ENCODE assay signal across 8 mouse cellular contexts in the genomic region with DNA sequence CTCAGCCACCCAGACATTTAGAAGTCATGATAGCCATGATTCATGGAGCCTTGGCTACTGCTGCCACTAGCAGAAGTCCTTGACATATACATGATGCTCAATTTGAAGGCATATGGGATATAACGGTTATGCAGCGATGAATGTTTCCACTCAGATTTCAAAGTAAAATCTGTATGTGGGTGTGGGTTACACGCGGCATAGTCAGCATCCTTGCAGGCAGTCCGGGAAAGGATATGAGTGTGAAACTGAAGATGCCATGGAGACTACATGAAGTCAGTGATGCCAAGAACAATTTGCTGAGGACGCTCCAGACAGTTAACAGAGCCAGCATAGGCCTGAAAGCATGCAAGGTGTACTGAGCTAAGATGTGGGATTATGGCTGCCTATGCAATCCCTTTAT.
"Had no signal": no experiment of that assay in that cellular context is flagged by ENCODE, and none has a peak within 500 bp of the region (broad histone marks: within the 10 kb centered on the region; RNA-seq: fewer than 3 reads in every experiment).

No protein-coding gene starts in this region.

- DNase-seq: kidney, adult 9 months; kidney, postnatal 36 days; layer of hippocampus, adult 9-11 months; layer of hippocampus, postnatal 36 days; left cerebral cortex, postnatal 4 days; lung, adult 18-20 months; lung, postnatal 36 days; thymus, postnatal 36 days had no signal
